Mouse (Mus musculus): ENCODE measurements at regions not wholly inside any gene's neighbourhood (a gene's known extent, or its start where the extent isn't known, plus 50 kb on each side); places are given as distances from the start of the nearest gene placed in this dataset.

- no peak for TF ChIP-seq CHD2 (IDR thresholded peaks at IDR 0.05; ENCODE audit: low read depth, low read length)
- TF ChIP-seq HCFC1 (IDR thresholded peaks at IDR 0.05; ENCODE audit: borderline replicate concordance, insufficient read depth, low read length), result no peak
- no peak for TF ChIP-seq MAFK (IDR thresholded peaks at IDR 0.05; ENCODE audit: insufficient read depth, low read depth, low read length)
- TF ChIP-seq ZC3H11A (IDR thresholded peaks at IDR 0.05; ENCODE audit: borderline replicate concordance, low read depth, low read length), result no peak
- no peak for TF ChIP-seq ZNF384 (IDR thresholded peaks at IDR 0.05; ENCODE audit: low read depth, low read length)
- Histone ChIP-seq H3K4me1 (ENCODE audit: control insufficient read depth in 2 of 2, insufficient read depth in 2 of 2, low read length in 2 of 2, poor library complexity in 1 of 2) (no peaks in the 10 kb centered on the region), H3K9ac (ENCODE audit: insufficient read depth, low read depth, low read length, poor library complexity, severe bottlenecking) (no peak overlapping the region), H3K9me3 (ENCODE audit: control insufficient read depth, insufficient read depth, low read depth, low read length) (no peaks in the 10 kb centered on the region), H3K27ac (ENCODE audit: insufficient read depth, low read depth, low read length, poor library complexity, severe bottlenecking) (no peak overlapping the region), H3K36me3 (ENCODE audit: control insufficient read depth, insufficient read depth, low read length, poor library complexity, severe bottlenecking) (no peaks in the 10 kb centered on the region), H3K4me3 (ENCODE audit: insufficient read depth in 1 of 2, low read depth in 1 of 2, low read length in 2 of 2, poor library complexity in 1 of 2, severe bottlenecking in 1 of 2) (no peak overlapping the region)
- DNase-seq (ENCODE audit: low read depth, low spot score), result no peak
- in situ Hi-C loops (cut with MboI; ENCODE audit: low sequenced_read_pairs in 2 of 2, unreplicated experiment in 2 of 2), result no loop called here
Observed at GRCm38 (mm10) chr14:104676810-104677209, 154.4 kb upstream of the Rnf219 start.

DNA sequence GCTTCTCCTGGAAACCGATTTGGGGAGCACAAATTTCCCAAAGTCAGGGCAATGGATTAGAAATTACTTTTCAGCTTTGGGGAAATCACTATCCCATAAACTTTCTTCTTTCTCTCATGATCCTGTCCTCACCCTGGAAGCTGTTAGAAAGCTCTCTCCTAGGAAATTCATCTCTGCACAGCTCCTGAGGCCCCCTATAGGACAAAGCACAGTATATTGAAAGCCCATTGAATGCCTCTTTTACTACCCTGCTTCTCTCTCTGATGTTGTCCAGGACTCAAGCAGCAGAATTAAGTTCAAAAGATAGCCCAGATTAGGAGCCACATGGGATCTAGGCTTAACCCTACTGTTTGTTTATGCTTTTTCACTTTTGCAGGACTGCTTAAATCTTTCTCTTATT is 139.3 kb upstream of the Rnf219 start:
- Histone ChIP-seq H3K36me3 (ENCODE audit: control insufficient read depth, insufficient read depth, low read length, poor library complexity, severe bottlenecking) (no peaks in the 10 kb centered on the region), H3K27ac (ENCODE audit: insufficient read depth, low read depth, low read length, poor library complexity, severe bottlenecking) (no peak overlapping the region), H3K4me1 (ENCODE audit: control insufficient read depth in 2 of 2, insufficient read depth in 2 of 2, low read length in 2 of 2, poor library complexity in 1 of 2) (no peaks in the 10 kb centered on the region), H3K9me3 (ENCODE audit: control insufficient read depth, insufficient read depth, low read depth, low read length) (no peaks in the 10 kb centered on the region), H3K4me3 (ENCODE audit: insufficient read depth in 1 of 2, low read depth in 1 of 2, low read length in 2 of 2, poor library complexity in 1 of 2, severe bottlenecking in 1 of 2) (no peak overlapping the region), H3K9ac (ENCODE audit: insufficient read depth, low read depth, low read length, poor library complexity, severe bottlenecking) (no peak overlapping the region)
- in situ Hi-C loops (cut with MboI; ENCODE audit: low sequenced_read_pairs in 2 of 2, unreplicated experiment in 2 of 2), result no loop called here
- TF ChIP-seq CHD2 (IDR thresholded peaks at IDR 0.05; ENCODE audit: low read depth, low read length), result no peak
- no peak for TF ChIP-seq ZC3H11A (IDR thresholded peaks at IDR 0.05; ENCODE audit: borderline replicate concordance, low read depth, low read length)
- no peak for TF ChIP-seq ZNF384 (IDR thresholded peaks at IDR 0.05; ENCODE audit: low read depth, low read length)
- no peak for TF ChIP-seq MAFK (IDR thresholded peaks at IDR 0.05; ENCODE audit: insufficient read depth, low read depth, low read length)
- no peak for TF ChIP-seq HCFC1 (IDR thresholded peaks at IDR 0.05; ENCODE audit: borderline replicate concordance, insufficient read depth, low read length)
- DNase-seq (ENCODE audit: low read depth, low spot score), result no peak

GRCm38 (mm10) chr14:104658751-104659150 is 136.3 kb upstream of the Rnf219 start:
- H3K4me3 ChIP-seq (ENCODE audit: insufficient read depth in 1 of 2, low read depth in 1 of 2, low read length in 2 of 2, poor library complexity in 1 of 2, severe bottlenecking in 1 of 2), result no peak overlapping the region
- H3K4me1 ChIP-seq (ENCODE audit: control insufficient read depth in 2 of 2, insufficient read depth in 2 of 2, low read length in 2 of 2, poor library complexity in 1 of 2), result no peaks in the 10 kb centered on the region
- TF ChIP-seq CHD2 (IDR thresholded peaks at IDR 0.05; ENCODE audit: low read depth, low read length), result no peak
- TF ChIP-seq ZNF384 (IDR thresholded peaks at IDR 0.05; ENCODE audit: low read depth, low read length), result no peak
- no peak for TF ChIP-seq HCFC1 (IDR thresholded peaks at IDR 0.05; ENCODE audit: borderline replicate concordance, insufficient read depth, low read length)
- no peak for TF ChIP-seq MAFK (IDR thresholded peaks at IDR 0.05; ENCODE audit: insufficient read depth, low read depth, low read length)
- no peak for TF ChIP-seq ZC3H11A (IDR thresholded peaks at IDR 0.05; ENCODE audit: borderline replicate concordance, low read depth, low read length)
- no peak for DNase-seq (ENCODE audit: low read depth, low spot score)
- in situ Hi-C loops (cut with MboI; ENCODE audit: low sequenced_read_pairs in 2 of 2, unreplicated experiment in 2 of 2), result no loop called here
- no peak overlapping the region for H3K27ac ChIP-seq (ENCODE audit: insufficient read depth, low read depth, low read length, poor library complexity, severe bottlenecking)
- H3K9ac ChIP-seq (ENCODE audit: insufficient read depth, low read depth, low read length, poor library complexity, severe bottlenecking), result no peak overlapping the region
- no peaks in the 10 kb centered on the region for H3K9me3 ChIP-seq (ENCODE audit: control insufficient read depth, insufficient read depth, low read depth, low read length)
- no peaks in the 10 kb centered on the region for H3K36me3 ChIP-seq (ENCODE audit: control insufficient read depth, insufficient read depth, low read length, poor library complexity, severe bottlenecking)

- Histone ChIP-seq H3K4me3 (ENCODE audit: insufficient read depth in 1 of 2, low read depth in 1 of 2, low read length in 2 of 2, poor library complexity in 1 of 2, severe bottlenecking in 1 of 2) (no peak overlapping the region), H3K4me1 (ENCODE audit: control insufficient read depth in 2 of 2, insufficient read depth in 2 of 2, low read length in 2 of 2, poor library complexity in 1 of 2) (no peaks in the 10 kb centered on the region), H3K27ac (ENCODE audit: insufficient read depth, low read depth, low read length, poor library complexity, severe bottlenecking) (no peak overlapping the region), H3K36me3 (ENCODE audit: control insufficient read depth, insufficient read depth, low read length, poor library complexity, severe bottlenecking) (no peaks in the 10 kb centered on the region), H3K9me3 (ENCODE audit: control insufficient read depth, insufficient read depth, low read depth, low read length) (no peaks in the 10 kb centered on the region), H3K9ac (ENCODE audit: insufficient read depth, low read depth, low read length, poor library complexity, severe bottlenecking) (no peak overlapping the region)
- in situ Hi-C loops (cut with MboI; ENCODE audit: low sequenced_read_pairs in 2 of 2, unreplicated experiment in 2 of 2), result no loop called here
- TF ChIP-seq ZNF384 (IDR thresholded peaks at IDR 0.05; ENCODE audit: low read depth, low read length) (no peak), HCFC1 (IDR thresholded peaks at IDR 0.05; ENCODE audit: borderline replicate concordance, insufficient read depth, low read length) (no peak), CHD2 (IDR thresholded peaks at IDR 0.05; ENCODE audit: low read depth, low read length) (no peak), MAFK (IDR thresholded peaks at IDR 0.05; ENCODE audit: insufficient read depth, low read depth, low read length) (no peak), ZC3H11A (IDR thresholded peaks at IDR 0.05; ENCODE audit: borderline replicate concordance, low read depth, low read length) (no peak)
- DNase-seq (ENCODE audit: low read depth, low spot score), result no peak
Observed at GRCm38 (mm10) chr14:104649980-104650379, 127.5 kb upstream of the Rnf219 start.

DNA sequence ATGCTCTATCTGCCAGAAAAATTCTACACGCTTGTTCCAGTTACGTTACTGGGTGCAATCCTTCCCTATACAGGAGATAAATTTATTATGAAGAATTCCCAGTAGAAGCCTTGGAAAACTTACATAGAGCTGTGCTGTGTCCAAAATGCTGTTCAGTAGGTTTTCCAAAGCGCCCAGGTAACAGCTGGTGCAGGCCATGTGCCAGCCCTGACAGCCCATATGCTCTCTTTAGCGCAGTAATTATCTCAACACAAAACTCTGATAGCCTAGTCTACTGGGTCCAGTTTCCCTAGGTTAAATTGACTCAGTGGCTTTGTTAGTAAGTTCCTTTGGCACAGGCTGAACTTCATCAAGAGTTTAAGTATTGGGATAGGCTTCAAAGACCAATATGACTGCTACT is 122.2 kb upstream of the Rnf219 start:
- Histone ChIP-seq H3K36me3 (ENCODE audit: control insufficient read depth, insufficient read depth, low read length, poor library complexity, severe bottlenecking) (no peaks in the 10 kb centered on the region), H3K9ac (ENCODE audit: insufficient read depth, low read depth, low read length, poor library complexity, severe bottlenecking) (no peak overlapping the region), H3K9me3 (ENCODE audit: control insufficient read depth, insufficient read depth, low read depth, low read length) (no peaks in the 10 kb centered on the region), H3K4me3 (ENCODE audit: insufficient read depth in 1 of 2, low read depth in 1 of 2, low read length in 2 of 2, poor library complexity in 1 of 2, severe bottlenecking in 1 of 2) (no peak overlapping the region), H3K4me1 (ENCODE audit: control insufficient read depth in 2 of 2, insufficient read depth in 2 of 2, low read length in 2 of 2, poor library complexity in 1 of 2) (no peaks in the 10 kb centered on the region), H3K27ac (ENCODE audit: insufficient read depth, low read depth, low read length, poor library complexity, severe bottlenecking) (no peak overlapping the region)
- DNase-seq (ENCODE audit: low read depth, low spot score), result no peak
- in situ Hi-C loops (cut with MboI; ENCODE audit: low sequenced_read_pairs in 2 of 2, unreplicated experiment in 2 of 2), result no loop called here
- no peak for TF ChIP-seq ZC3H11A (IDR thresholded peaks at IDR 0.05; ENCODE audit: borderline replicate concordance, low read depth, low read length)
- TF ChIP-seq HCFC1 (IDR thresholded peaks at IDR 0.05; ENCODE audit: borderline replicate concordance, insufficient read depth, low read length), result no peak
- TF ChIP-seq CHD2 (IDR thresholded peaks at IDR 0.05; ENCODE audit: low read depth, low read length), result no peak
- TF ChIP-seq ZNF384 (IDR thresholded peaks at IDR 0.05; ENCODE audit: low read depth, low read length), result no peak
- no peak for TF ChIP-seq MAFK (IDR thresholded peaks at IDR 0.05; ENCODE audit: insufficient read depth, low read depth, low read length)
